Mouse (Mus musculus) stomach, postnatal 0 days (tissue): Measurements from ENCODE around the gene Manba.

Experiments used
- CTCF ChIP-seq: IDR thresholded peaks from 2 replicates; pipeline ENCODE4 v1.5.1; 2016; ENCODE audit warnings: antibody characterized with exemption, low read depth, mild to moderate bottlenecking, moderate library complexity
- EP300 ChIP-seq: optimal IDR thresholded peaks from 2 replicates; pipeline ENCODE3; 2016; ENCODE audit warnings: antibody characterized with exemption

GRCm38 (mm10) chr3:135521963-135522362 is 36.6 kb downstream of the Manba start:
- TF ChIP-seq CTCF = no peak
- TF ChIP-seq EP300 = no peak
